Mouse (Mus musculus) subcutaneous adipose tissue, adult 2 months (tissue): ENCODE measurements around the gene Ccdc186. TPM values are rescaled to one million over a fixed set of nuclear protein-coding genes. Genes with fewer than 3 reads are reported as not detected.

Source experiments
- polyA plus RNA-seq: library from polyadenylated mRNA; depleted of rRNA; stranded (reverse); fragments of >200 nt; gene quantifications from 2 replicates; pipeline ENCODE4 v1.2.3, GENCODE M21; 2012; ENCODE audit warnings: low replicate concordance; rRNA removed

The Ccdc186 gene
- 4.0 and 7.2 TPM in 2 replicates for polyA plus RNA-seq

GRCm38 (mm10) chr19:56821798-56822447, at the start of gene Ccdc186:
Gene Ccdc186, minus strand, starts transcription at chr19:56822190.

GRCm38 (mm10) chr19:56826047-56826631, 4.1 kb upstream of the Ccdc186 start, which contains the start of gene Tdrd1:
Gene Tdrd1, plus strand, starts transcription at chr19:56826209.

Other genes with a start within 250 kb of the Ccdc186 start
- 3.2 and 5.4 TPM in 2 replicates for gene Adrb1, start 100.0 kb downstream of the Ccdc186 start, polyA plus RNA-seq
- 0.17 TPM in 1 of 2 replicates, not detected in the other for gene Tdrd1, start 4.0 kb upstream of the Ccdc186 start, polyA plus RNA-seq
- gene Vwa2, start 52.1 kb upstream of the Ccdc186 start, polyA plus RNA-seq, result 25.6 TPM in 1 of 2 replicates, not detected in the other
- 7.7 and 17.9 TPM in 2 replicates for gene Afap1l2, start 186.0 kb upstream of the Ccdc186 start, polyA plus RNA-seq